Mouse (Mus musculus) small intestine, adult 2 months (tissue): ENCODE results near the gene Rrm1.

Source experiments
- CTCF ChIP-seq: fragments of 200-500 bp; IDR thresholded peaks from 2 replicates; pipeline ENCODE4 v1.5.1; 2012; ENCODE audit warnings: low read depth, mild to moderate bottlenecking, control low read depth, inconsistent platforms, low read length, moderate library complexity, mixed read lengths; ENCODE audit not compliant: insufficient replicate concordance, insufficient read length; ENCODE audit errors: extremely low read depth
- POLR2A ChIP-seq: fragments of 200-500 bp; IDR thresholded peaks from 2 replicates; pipeline ENCODE4 v1.6.1; 2012; ENCODE audit warnings: low read depth, mild to moderate bottlenecking, control low read depth, inconsistent platforms, low read length, moderate library complexity

DNA sequence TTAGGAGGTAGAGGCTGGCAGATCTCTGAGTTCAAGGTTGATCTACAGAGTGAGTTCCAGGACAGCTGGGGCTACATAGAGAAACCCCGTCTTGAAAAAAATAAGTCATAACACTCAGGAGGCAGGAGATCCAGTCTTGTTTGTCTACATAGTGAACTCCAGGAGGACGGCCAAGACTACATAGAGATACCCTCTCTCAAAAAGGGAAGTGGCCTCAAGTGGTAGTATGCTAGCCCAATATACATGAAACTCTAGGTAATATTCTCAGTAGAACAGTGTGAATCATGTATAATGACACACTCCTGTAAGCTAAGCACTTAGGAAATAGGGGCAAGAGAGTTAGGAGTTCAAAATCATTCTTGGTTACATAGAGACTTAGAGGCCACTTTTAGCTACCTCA, 47.6 kb upstream of the Rrm1 start:
- TF ChIP-seq CTCF = no peak
- TF ChIP-seq POLR2A = no peak
